Mouse (Mus musculus): ENCODE results near the gene Tas1r2.

DNA sequence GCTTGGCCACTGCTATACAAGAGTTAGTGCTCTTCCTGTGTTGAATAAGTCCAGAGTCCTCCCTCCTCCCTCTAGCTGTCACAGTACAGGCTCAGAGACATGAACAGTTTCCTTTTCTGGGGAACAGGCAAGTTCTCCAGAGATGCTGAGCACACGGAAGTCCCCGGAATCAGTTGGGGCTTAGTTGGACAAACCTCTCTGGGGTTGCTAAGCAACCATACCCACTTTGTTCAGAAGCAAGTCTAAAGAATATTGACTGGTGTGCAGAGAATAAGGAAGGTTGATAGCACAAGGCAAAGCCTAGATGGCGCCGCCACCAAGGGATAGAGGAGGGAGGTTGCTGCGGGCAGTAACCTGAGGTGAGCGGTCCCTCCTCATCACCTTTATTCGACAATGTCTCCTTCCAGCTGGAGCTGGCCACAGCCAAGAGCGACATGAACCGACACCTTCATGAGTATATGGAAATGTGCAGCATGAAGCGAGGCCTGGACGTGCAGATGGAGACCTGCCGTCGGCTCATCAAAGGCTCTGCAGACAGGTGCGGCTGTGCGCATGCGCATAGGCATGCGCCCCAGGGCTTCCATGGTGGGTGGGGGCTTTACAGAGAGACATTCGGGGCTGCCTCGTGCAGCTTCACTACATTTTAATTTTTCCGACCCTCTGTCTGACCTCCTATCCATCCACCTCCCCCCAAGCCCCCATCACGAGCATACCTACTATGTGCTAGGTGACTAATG lies 38.6 kb upstream of the Tas1r2 start:
- TF ChIP-seq CTCF (IDR thresholded peaks at IDR 0.05; ENCODE audit: control insufficient read depth, insufficient read depth, insufficient read length) (no peak), MAX (IDR thresholded peaks at IDR 0.05) (no peak), MYOD1 (IDR thresholded peaks at IDR 0.05; ENCODE audit: control insufficient read depth, insufficient read length, low read depth) (no peak), USF1 (IDR thresholded peaks at IDR 0.05; ENCODE audit: low read depth) (no peak), MYOG (IDR thresholded peaks at IDR 0.05; ENCODE audit: control insufficient read depth, extremely low read depth, insufficient read length) (no peak), CEBPB (IDR thresholded peaks at IDR 0.05; ENCODE audit: low read depth) (no peak)

All from C2C12 (cell line).